Mouse (Mus musculus): ENCODE data around the gene Sesn3. TPM values are rescaled to one million over a fixed set of nuclear protein-coding genes. Genes with fewer than 3 reads are reported as not detected.
A peak's percentile ranks its signal among the peaks of the same experiment; 100 is the strongest.
"Not testable (repeated sequence)": the region's sequence is repeated elsewhere in the genome, so short reads cannot be mapped to it uniquely, and the experiment has no call there.

Sesn3 gene
- polyA plus RNA-seq (2014; fragmentation: Nextera tagmentation; extraction: Ambion mirVana): 22.9 and 26.6 TPM in 2 replicates

GRCm38 (mm10) chr9:14274986-14275720, at the start of gene Sesn3:
Gene Sesn3, plus strand, starts transcription at chr9:14275067.
- H3K27me3 ChIP-seq (ENCODE audit: control insufficient read depth, insufficient read depth, low read length): no peaks in the 10 kb centered on the region
- 3% methylated on average over 25 of the region's 25 CpGs for WGBS

GRCm38 (mm10) chr9:14227086-14227485, 47.8 kb upstream of the Sesn3 start:
- not testable (repeated sequence) for H3K4me2 ChIP-seq (ENCODE audit: low read depth, low read length, severe bottlenecking); H3K36me3 ChIP-seq (ENCODE audit: control insufficient read depth, insufficient read depth, low read length); ATAC-seq (replicated peaks; ENCODE audit: low FRiP score); H3K4me1 ChIP-seq (replicated peaks; ENCODE audit: control insufficient read depth, insufficient read depth, low read length); H3K9me3 ChIP-seq (ENCODE audit: control insufficient read depth, low read length); H3K4me3 ChIP-seq (ENCODE audit: low read depth, low read length); H3K9ac ChIP-seq (ENCODE audit: low read length); DNase-seq (ENCODE audit: low spot score); H3K27me3 ChIP-seq (ENCODE audit: control insufficient read depth, insufficient read depth, low read length); H3K27ac ChIP-seq (ENCODE audit: low read depth, low read length)
- 80% methylated on average over 2 of the region's 2 CpGs for WGBS

More at GRCm38 (mm10) chr9:14274986-14275720, at the start of gene Sesn3:
- ATAC-seq (replicated peaks; ENCODE audit: low FRiP score): peak; percentile 40
- DNase-seq (ENCODE audit: low spot score): peak; percentile 86
- H3K27ac ChIP-seq (ENCODE audit: low read depth, low read length): peak within 1 kb of the TSS; percentile 77
- peak within 1 kb of the TSS; percentile 53 for H3K9ac ChIP-seq (ENCODE audit: low read length)
- H3K4me2 ChIP-seq (ENCODE audit: low read depth, low read length, severe bottlenecking): peak within 1 kb of the TSS; percentile 56
- no peaks in the 10 kb centered on the region for H3K9me3 ChIP-seq (ENCODE audit: control insufficient read depth, low read length)
- H3K4me1 ChIP-seq (replicated peaks; ENCODE audit: control insufficient read depth, insufficient read depth, low read length): peaks cover 2% of the 10 kb centered on the region; the same call in 1 of the 2 replicates
- H3K36me3 ChIP-seq (ENCODE audit: control insufficient read depth, insufficient read depth, low read length): no peaks in the 10 kb centered on the region
- peak within 1 kb of the TSS; percentile 85 for H3K4me3 ChIP-seq (ENCODE audit: low read depth, low read length)

DNA sequence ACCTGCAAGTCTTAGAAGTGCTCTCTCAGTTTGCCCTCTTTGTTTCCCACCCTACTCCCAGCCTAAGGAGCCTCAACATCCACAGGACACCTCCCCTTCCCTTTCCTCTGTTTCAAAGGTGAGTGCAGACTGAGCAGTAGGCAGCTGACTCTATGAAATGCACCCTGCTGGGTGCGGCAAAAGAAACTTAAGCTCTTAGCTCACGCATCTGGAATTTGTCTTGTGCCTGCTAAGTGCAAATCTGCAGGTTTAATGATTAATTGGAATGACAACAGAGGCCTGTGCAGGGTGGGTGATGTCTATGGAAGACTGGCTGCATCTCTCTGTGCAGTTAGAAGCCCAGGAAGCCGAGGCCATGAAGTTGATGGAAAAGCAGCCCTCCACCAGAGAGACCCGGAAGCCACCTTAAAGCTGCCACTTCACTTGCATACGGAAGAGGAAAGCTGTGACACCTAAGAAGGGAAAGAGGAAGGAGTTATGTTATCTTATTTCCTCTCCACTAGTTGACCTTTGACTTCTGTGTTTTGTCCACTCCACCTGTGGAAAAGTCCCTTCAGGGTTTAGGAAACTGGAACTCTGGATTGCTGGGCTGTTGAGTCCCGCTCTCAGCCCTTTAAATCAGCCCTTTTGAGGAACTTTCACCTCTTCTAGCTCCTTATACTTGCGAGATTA, 41.0 kb upstream of the Sesn3 start:
- Histone ChIP-seq H3K27me3 (ENCODE audit: control insufficient read depth, insufficient read depth, low read length) (no peaks in the 10 kb centered on the region), H3K36me3 (ENCODE audit: control insufficient read depth, insufficient read depth, low read length) (no peaks in the 10 kb centered on the region), H3K4me1 (replicated peaks; ENCODE audit: control insufficient read depth, insufficient read depth, low read length) (no peaks in the 10 kb centered on the region), H3K4me2 (ENCODE audit: low read depth, low read length, severe bottlenecking) (no peak overlapping the region), H3K9ac (ENCODE audit: low read length) (no peak overlapping the region), H3K4me3 (ENCODE audit: low read depth, low read length) (no peak overlapping the region), H3K9me3 (ENCODE audit: control insufficient read depth, low read length) (no peaks in the 10 kb centered on the region), H3K27ac (ENCODE audit: low read depth, low read length) (no peak overlapping the region)
- WGBS: 42% methylated on average over 7 of the region's 7 CpGs
- ATAC-seq (replicated peaks; ENCODE audit: low FRiP score): peak; percentile 63; the same call in 1 of the 2 replicates
- no peak for DNase-seq (ENCODE audit: low spot score)

DNA sequence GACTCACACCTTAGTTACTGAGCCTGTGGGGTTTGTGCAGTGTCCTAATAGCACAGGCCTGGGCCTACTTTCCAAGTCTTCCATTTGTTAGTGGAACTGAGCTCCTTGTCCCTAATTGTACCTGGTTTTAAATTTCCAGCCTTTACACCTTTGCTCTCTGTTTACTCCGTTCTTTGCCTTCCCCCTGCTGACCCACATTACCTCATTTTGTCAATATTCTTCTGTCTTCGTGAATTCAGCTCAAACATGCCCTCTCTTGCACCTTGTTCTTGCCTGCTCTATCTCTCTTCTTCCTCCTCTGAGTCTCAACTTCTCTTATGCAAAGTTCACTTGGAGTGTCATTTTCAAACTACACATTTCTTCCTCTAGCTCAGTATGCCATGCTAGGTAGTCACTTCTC, 39.6 kb upstream of the Sesn3 start:
- no peak overlapping the region for H3K4me3 ChIP-seq (ENCODE audit: low read depth, low read length)
- H3K36me3 ChIP-seq (ENCODE audit: control insufficient read depth, insufficient read depth, low read length): no peaks in the 10 kb centered on the region
- DNase-seq (ENCODE audit: low spot score): no peak
- no peak for ATAC-seq (replicated peaks; ENCODE audit: low FRiP score)
- H3K4me2 ChIP-seq (ENCODE audit: low read depth, low read length, severe bottlenecking): no peak overlapping the region
- no peak overlapping the region for H3K9ac ChIP-seq (ENCODE audit: low read length)
- no peaks in the 10 kb centered on the region for H3K9me3 ChIP-seq (ENCODE audit: control insufficient read depth, low read length)
- no peaks in the 10 kb centered on the region for H3K27me3 ChIP-seq (ENCODE audit: control insufficient read depth, insufficient read depth, low read length)
- WGBS: 87% methylated on average over 2 of the region's 2 CpGs
- H3K4me1 ChIP-seq (replicated peaks; ENCODE audit: control insufficient read depth, insufficient read depth, low read length): no peaks in the 10 kb centered on the region
- no peak overlapping the region for H3K27ac ChIP-seq (ENCODE audit: low read depth, low read length)

DNA sequence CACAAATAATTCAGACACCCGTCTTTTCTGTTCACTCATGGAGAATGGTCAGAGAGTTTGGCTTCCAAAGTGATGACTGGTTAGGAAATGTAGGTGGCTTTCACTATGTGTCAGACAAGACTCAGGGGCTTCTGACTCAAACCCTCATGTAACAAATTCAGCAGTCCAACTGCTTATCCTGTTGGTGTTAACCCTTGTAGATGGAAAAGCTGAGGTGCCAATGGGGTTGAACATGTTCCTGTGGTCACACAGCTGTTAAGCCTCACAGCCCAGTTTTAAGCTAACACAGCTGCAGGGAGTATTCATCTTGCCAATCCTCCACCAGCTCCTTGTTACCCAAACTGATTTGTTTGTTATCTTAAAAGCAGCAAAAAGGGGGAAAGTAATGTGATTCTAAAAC, 33.9 kb upstream of the Sesn3 start:
- ATAC-seq (replicated peaks; ENCODE audit: low FRiP score); H3K27me3 ChIP-seq (ENCODE audit: control insufficient read depth, insufficient read depth, low read length); H3K36me3 ChIP-seq (ENCODE audit: control insufficient read depth, insufficient read depth, low read length); H3K27ac ChIP-seq (ENCODE audit: low read depth, low read length); H3K4me2 ChIP-seq (ENCODE audit: low read depth, low read length, severe bottlenecking); H3K9me3 ChIP-seq (ENCODE audit: control insufficient read depth, low read length); DNase-seq (ENCODE audit: low spot score); H3K4me3 ChIP-seq (ENCODE audit: low read depth, low read length); H3K4me1 ChIP-seq (replicated peaks; ENCODE audit: control insufficient read depth, insufficient read depth, low read length); H3K9ac ChIP-seq (ENCODE audit: low read length): not testable (repeated sequence)
- 93% methylated on average over 1 of the region's 1 CpGs for WGBS

DNA sequence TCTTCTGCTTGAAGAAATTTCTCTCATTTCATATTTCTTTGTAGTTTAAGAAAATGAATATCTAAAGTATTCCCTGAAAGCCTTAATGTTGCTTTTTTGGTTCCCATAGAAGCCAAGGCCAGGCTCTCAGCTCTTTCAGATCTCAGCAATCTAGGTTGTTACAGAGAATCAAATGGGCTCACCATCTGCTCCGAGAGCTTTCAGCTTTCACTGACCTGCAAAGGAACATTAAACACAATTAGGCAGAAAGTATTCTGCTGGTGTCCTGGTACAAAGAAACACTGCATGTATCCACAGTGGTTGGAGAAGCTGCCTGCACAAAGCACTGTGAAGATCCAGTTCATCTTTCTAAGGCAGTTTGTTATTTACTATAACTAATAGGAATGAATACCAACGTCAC, 32.6 kb upstream of the Sesn3 start:
- Histone ChIP-seq H3K36me3 (ENCODE audit: control insufficient read depth, insufficient read depth, low read length) (no peaks in the 10 kb centered on the region), H3K4me2 (ENCODE audit: low read depth, low read length, severe bottlenecking) (no peak overlapping the region), H3K9me3 (ENCODE audit: control insufficient read depth, low read length) (no peaks in the 10 kb centered on the region), H3K4me1 (replicated peaks; ENCODE audit: control insufficient read depth, insufficient read depth, low read length) (peaks cover 5% of the 10 kb centered on the region; the same call in 1 of the 2 replicates), H3K9ac (ENCODE audit: low read length) (no peak overlapping the region), H3K4me3 (ENCODE audit: low read depth, low read length) (no peak overlapping the region), H3K27ac (ENCODE audit: low read depth, low read length) (no peak overlapping the region), H3K27me3 (ENCODE audit: control insufficient read depth, insufficient read depth, low read length) (no peaks in the 10 kb centered on the region)
- ATAC-seq (replicated peaks; ENCODE audit: low FRiP score) (no peak), DNase-seq (ENCODE audit: low spot score) (no peak)
- 74% methylated on average over 2 of the region's 2 CpGs for WGBS

DNA sequence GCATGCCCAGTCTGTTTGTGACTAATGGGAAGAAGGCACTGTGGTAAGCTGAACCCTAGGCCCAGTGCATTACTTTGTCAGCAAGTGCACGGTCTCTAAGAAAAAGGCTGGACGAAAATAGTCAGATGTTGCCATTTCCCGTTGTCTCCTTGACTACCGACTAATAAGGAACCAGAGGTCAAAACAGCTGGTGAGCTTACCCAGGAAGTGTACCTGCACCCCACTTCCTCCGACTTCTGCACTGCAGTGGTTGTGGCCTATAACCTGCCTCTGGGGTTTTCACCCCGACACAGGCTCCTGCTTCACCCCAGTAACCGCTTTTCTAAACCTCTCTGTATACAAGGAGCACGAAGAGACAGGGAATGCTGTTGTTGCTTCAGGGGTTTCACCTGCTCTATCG, 30.3 kb upstream of the Sesn3 start:
- H3K27ac ChIP-seq (ENCODE audit: low read depth, low read length): no peak overlapping the region
- no peaks in the 10 kb centered on the region for H3K9me3 ChIP-seq (ENCODE audit: control insufficient read depth, low read length)
- peaks cover 5% of the 10 kb centered on the region; the same call in 1 of the 2 replicates for H3K4me1 ChIP-seq (replicated peaks; ENCODE audit: control insufficient read depth, insufficient read depth, low read length)
- no peaks in the 10 kb centered on the region for H3K27me3 ChIP-seq (ENCODE audit: control insufficient read depth, insufficient read depth, low read length)
- ATAC-seq (replicated peaks; ENCODE audit: low FRiP score): no peak
- no peak overlapping the region for H3K4me3 ChIP-seq (ENCODE audit: low read depth, low read length)
- 29% methylated on average over 9 of the region's 9 CpGs for WGBS
- DNase-seq (ENCODE audit: low spot score): no peak
- no peak overlapping the region for H3K4me2 ChIP-seq (ENCODE audit: low read depth, low read length, severe bottlenecking)
- H3K36me3 ChIP-seq (ENCODE audit: control insufficient read depth, insufficient read depth, low read length): no peaks in the 10 kb centered on the region
- H3K9ac ChIP-seq (ENCODE audit: low read length): no peak overlapping the region

GRCm38 (mm10) chr9:14245013-14245586, 29.8 kb upstream of the Sesn3 start:
- no peak overlapping the region for H3K4me2 ChIP-seq (ENCODE audit: low read depth, low read length, severe bottlenecking)
- no peak overlapping the region for H3K4me3 ChIP-seq (ENCODE audit: low read depth, low read length)
- WGBS: 21% methylated on average over 7 of the region's 7 CpGs
- no peaks in the 10 kb centered on the region for H3K9me3 ChIP-seq (ENCODE audit: control insufficient read depth, low read length)
- H3K9ac ChIP-seq (ENCODE audit: low read length): no peak overlapping the region
- ATAC-seq (replicated peaks; ENCODE audit: low FRiP score) (no peak), DNase-seq (ENCODE audit: low spot score) (no peak)
- H3K27ac ChIP-seq (ENCODE audit: low read depth, low read length): no peak overlapping the region
- H3K36me3 ChIP-seq (ENCODE audit: control insufficient read depth, insufficient read depth, low read length): no peaks in the 10 kb centered on the region
- H3K4me1 ChIP-seq (replicated peaks; ENCODE audit: control insufficient read depth, insufficient read depth, low read length): peaks cover 5% of the 10 kb centered on the region; the same call in 1 of the 2 replicates
- no peaks in the 10 kb centered on the region for H3K27me3 ChIP-seq (ENCODE audit: control insufficient read depth, insufficient read depth, low read length)

All from forebrain, embryonic 11.5 days (tissue).